Mouse (Mus musculus) forebrain, embryonic 14.5 days (tissue): ENCODE data around the gene Olfml2b. TPM values are rescaled to one million over a fixed set of nuclear protein-coding genes. Genes with fewer than 3 reads are reported as not detected.

Experiments
- ATAC-seq: fragments of 200-750 bp; cut with Nextera tagmentation; 2 replicates; pipeline ENCODE4 v1.8.0; 2017; ENCODE audit warnings: mild to moderate bottlenecking, moderate library complexity
- DNase-seq: peaks from one replicate; pipeline ENCODE4 v3.0.0-alpha.2; 2015; ENCODE audit warnings: low spot score
- H3K27ac ChIP-seq: fragments of 300-500 bp; sonication (generic); 2 replicates; pipeline ENCODE4 v1.5.1; 2014; ENCODE audit warnings: low read depth, mild to moderate bottlenecking, control low read depth, low read length, moderate library complexity
- H3K27me3 ChIP-seq: fragments of 300-500 bp; sonication (generic); replicated peaks from 2 replicates; pipeline ENCODE4 v1.6.1; 2014; ENCODE audit warnings: low read length, control low read depth, mixed read lengths; ENCODE audit not compliant: control insufficient read depth, insufficient read depth
- H3K36me3 ChIP-seq: fragments of 300-500 bp; sonication (generic); 2 replicates; pipeline ENCODE4 v1.6.1; 2014; ENCODE audit warnings: low read length, control low read depth; ENCODE audit not compliant: control insufficient read depth, insufficient read depth
- H3K4me1 ChIP-seq: fragments of 300-500 bp; sonication (generic); 2 replicates; pipeline ENCODE4 v1.6.1; 2014; ENCODE audit warnings: antibody characterized with exemption, low read length, control low read depth; ENCODE audit not compliant: control insufficient read depth, insufficient read depth
- H3K4me2 ChIP-seq: fragments of 300-500 bp; sonication (generic); 2 replicates; pipeline ENCODE4 v1.6.1; 2014; ENCODE audit warnings: mild to moderate bottlenecking, control low read depth, low read length
- H3K4me3 ChIP-seq: fragments of 300-500 bp; sonication (generic); 2 replicates; pipeline ENCODE4 v1.5.1; 2014; ENCODE audit warnings: low read depth, low read length, control low read depth
- H3K9ac ChIP-seq: fragments of 300-500 bp; sonication (generic); 2 replicates; pipeline ENCODE4 v1.6.1; 2014; ENCODE audit warnings: mild to moderate bottlenecking, low read length, control low read depth, moderate library complexity
- H3K9me3 ChIP-seq: fragments of 300-500 bp; sonication (generic); replicated peaks from 2 replicates; pipeline ENCODE4 v1.6.1; 2016; ENCODE audit warnings: low read length, control low read depth, mixed read lengths; ENCODE audit not compliant: control insufficient read depth
- WGBS: fragments of 180-500 bp; shearing (Covaris S2); extraction: QIAGEN DNeasy Blood & Tissue Kit; methylation state at CpG from one replicate; pipeline ENCODE4 v1.1.7; 2014; 5-methylcytosine and 5-hydroxymethylcytosine counted together
- polyA plus RNA-seq: library from polyadenylated mRNA; unstranded; fragments of >200 nt; fragmentation: Nextera tagmentation; extraction: Ambion mirVana; gene quantifications from 2 replicates; pipeline ENCODE4 v1.2.1, GENCODE M21; 2014

Olfml2b gene
- polyA plus RNA-seq, 1 experiment from 2014 or later, result 9.7 TPM

GRCm38 (mm10) chr1:170656518-170657227 lies 12.3 kb downstream of the Olfml2b start:
- H3K27me3 ChIP-seq, result no peaks in the 10 kb centered on the region
- peak; percentile 35; the same call in 1 of the 2 replicates for ATAC-seq
- 76% methylated on average over 11 of the region's 11 CpGs for WGBS
- no peaks in the 10 kb centered on the region for H3K9me3 ChIP-seq
- H3K27ac ChIP-seq, result 0 out of 2 replicates have a peak overlapping the region, but pooled peaks have one; percentile 46
- H3K4me3 ChIP-seq, result no peak overlapping the region
- no peak for DNase-seq
- no peaks in the 10 kb centered on the region for H3K36me3 ChIP-seq
- peaks cover 8% of the 10 kb centered on the region; the same call in 1 of the 2 replicates for H3K4me1 ChIP-seq
- H3K9ac ChIP-seq, result no peak overlapping the region
- no peak overlapping the region for H3K4me2 ChIP-seq

- Histone ChIP-seq H3K9me3 (no peaks in the 10 kb centered on the region), H3K9ac (no peak overlapping the region)
These were observed 12.8 kb downstream of the Olfml2b start for GRCm38 (mm10) chr1:170657228-170657521.

GRCm38 (mm10) chr1:170657643-170658314 lies 13.4 kb downstream of the Olfml2b start:
- peaks cover 8% of the 10 kb centered on the region; the same call in 1 of the 2 replicates for H3K4me1 ChIP-seq
- no peaks in the 10 kb centered on the region for H3K27me3 ChIP-seq
- no peak for DNase-seq
- no peak for ATAC-seq
- WGBS, result 55% methylated on average over 13 of the region's 13 CpGs
- peaks cover 7% of the 10 kb centered on the region for H3K36me3 ChIP-seq
- no peak overlapping the region for H3K9ac ChIP-seq
- no peak overlapping the region for H3K27ac ChIP-seq
- H3K4me3 ChIP-seq, result no peak overlapping the region
- H3K9me3 ChIP-seq, result no peaks in the 10 kb centered on the region
- no peak overlapping the region for H3K4me2 ChIP-seq

More at GRCm38 (mm10) chr1:170657228-170657521, 12.8 kb downstream of the Olfml2b start:
- Histone ChIP-seq H3K27ac (0 out of 2 replicates have a peak overlapping the region, but pooled peaks have one; percentile 18), H3K36me3 (0 out of 2 replicates have a peak, but pooled peaks cover under 1% of the 10 kb centered on the region), H3K4me3 (no peak overlapping the region), H3K27me3 (no peaks in the 10 kb centered on the region), H3K4me2 (no peak overlapping the region), H3K4me1 (peaks cover 8% of the 10 kb centered on the region; the same call in 1 of the 2 replicates)
- ATAC-seq, result no peak
- WGBS, result 37% methylated on average over 2 of the region's 2 CpGs
- DNase-seq, result no peak

GRCm38 (mm10) chr1:170659260-170659659 lies 14.9 kb downstream of the Olfml2b start:
- H3K4me1 ChIP-seq, result peaks cover 8% of the 10 kb centered on the region; the same call in 1 of the 2 replicates
- H3K27me3 ChIP-seq, result no peaks in the 10 kb centered on the region
- no peak for ATAC-seq
- H3K27ac ChIP-seq, result no peak overlapping the region
- WGBS, result 88% methylated on average over 13 of the region's 13 CpGs
- no peak overlapping the region for H3K4me3 ChIP-seq
- H3K4me2 ChIP-seq, result no peak overlapping the region
- no peak overlapping the region for H3K9ac ChIP-seq
- no peak for DNase-seq
- H3K9me3 ChIP-seq, result no peaks in the 10 kb centered on the region
- peaks cover 14% of the 10 kb centered on the region for H3K36me3 ChIP-seq

- no peak for ATAC-seq
- Histone ChIP-seq H3K27ac (no peak overlapping the region), H3K9ac (no peak overlapping the region), H3K27me3 (no peaks in the 10 kb centered on the region), H3K9me3 (no peaks in the 10 kb centered on the region), H3K4me1 (no peaks in the 10 kb centered on the region), H3K36me3 (peaks cover 26% of the 10 kb centered on the region), H3K4me3 (no peak overlapping the region), H3K4me2 (no peak overlapping the region)
- DNase-seq, result no peak
- WGBS, result 86% methylated on average over 11 of the region's 11 CpGs
These were observed 20.4 kb downstream of the Olfml2b start for GRCm38 (mm10) chr1:170664620-170665185.

- no peak overlapping the region for H3K4me2 ChIP-seq
- H3K4me3 ChIP-seq, result no peak overlapping the region
- no peak for DNase-seq
- no peak overlapping the region for H3K9ac ChIP-seq
- 77% methylated on average over 7 of the region's 7 CpGs for WGBS
- peaks cover 31% of the 10 kb centered on the region for H3K36me3 ChIP-seq
- ATAC-seq, result no peak
- H3K4me1 ChIP-seq, result no peaks in the 10 kb centered on the region
- H3K9me3 ChIP-seq, result no peaks in the 10 kb centered on the region
- H3K27me3 ChIP-seq, result no peaks in the 10 kb centered on the region
- H3K27ac ChIP-seq, result no peak overlapping the region
These were observed 20.9 kb downstream of the Olfml2b start for GRCm38 (mm10) chr1:170665200-170665599.

- Histone ChIP-seq H3K36me3 (peaks cover 8% of the 10 kb centered on the region), H3K4me2 (no peak overlapping the region), H3K9me3 (no peaks in the 10 kb centered on the region), H3K4me3 (no peak overlapping the region), H3K9ac (no peak overlapping the region), H3K27me3 (no peaks in the 10 kb centered on the region), H3K27ac (no peak overlapping the region), H3K4me1 (no peaks in the 10 kb centered on the region)
- WGBS, result 78% methylated on average over 9 of the region's 9 CpGs
- no peak for ATAC-seq
- DNase-seq, result no peak
These were observed 29.9 kb downstream of the Olfml2b start for GRCm38 (mm10) chr1:170674184-170674775.

GRCm38 (mm10) chr1:170677681-170678080 lies 33.3 kb downstream of the Olfml2b start:
- H3K36me3 ChIP-seq, result 0 out of 2 replicates have a peak, but pooled peaks cover 3% of the 10 kb centered on the region
- H3K27me3 ChIP-seq, result no peaks in the 10 kb centered on the region
- H3K27ac ChIP-seq, result no peak overlapping the region
- no peak overlapping the region for H3K4me3 ChIP-seq
- ATAC-seq (no peak), DNase-seq (no peak)
- H3K4me2 ChIP-seq, result no peak overlapping the region
- no peaks in the 10 kb centered on the region for H3K4me1 ChIP-seq
- WGBS, result 93% methylated on average over 4 of the region's 4 CpGs
- H3K9ac ChIP-seq, result no peak overlapping the region
- no peaks in the 10 kb centered on the region for H3K9me3 ChIP-seq
